In the genomic region with DNA sequence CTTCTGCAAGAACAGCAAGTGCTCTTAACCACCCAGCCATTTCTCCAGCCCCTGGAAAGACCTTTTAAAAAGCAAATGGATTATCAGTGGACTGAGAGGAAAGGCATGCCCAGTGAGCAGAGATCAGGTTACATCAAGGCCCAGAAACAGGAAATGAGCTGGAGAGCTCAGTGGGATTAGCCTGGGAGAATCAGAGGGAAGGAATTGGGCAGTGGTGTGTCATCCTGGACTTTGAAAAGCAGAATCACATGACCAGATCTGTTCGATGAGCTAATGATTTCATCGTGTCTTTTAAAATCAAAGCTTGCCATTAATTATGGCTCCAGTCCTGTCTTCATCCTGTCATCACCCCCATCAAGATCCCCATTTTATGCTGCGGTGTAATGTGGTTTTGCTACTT, we compare ENCODE assay signal across 12 mouse cellular contexts.
DNase-seq lines count a peak whose midpoint lies in the region.
"Had no signal": no experiment of that assay in that cellular context is flagged by ENCODE, and none has a peak within 500 bp of the region (broad histone marks: within the 10 kb centered on the region; RNA-seq: fewer than 3 reads in every experiment).

No protein-coding gene starts in this region.

- H3K9me3 ChIP-seq in heart, embryonic 10.5 days = no peaks in the 10 kb centered on the region
- H3K9me3 ChIP-seq in limb, embryonic 10.5 days (replicated peaks) = no peaks in the 10 kb centered on the region

- no peaks in the 10 kb centered on the region for H3K36me3 ChIP-seq in heart, embryonic 10.5 days
- no peaks in the 10 kb centered on the region for H3K36me3 ChIP-seq in limb, embryonic 10.5 days

- H3K27me3 ChIP-seq in heart, embryonic 10.5 days (ENCODE audit: insufficient read depth, poor library complexity, severe bottlenecking) = no peaks in the 10 kb centered on the region
- no peaks in the 10 kb centered on the region for H3K27me3 ChIP-seq in limb, embryonic 10.5 days (ENCODE audit: low read depth, poor library complexity, severe bottlenecking)

- peaks cover 28% of the 10 kb centered on the region for H3K4me1 ChIP-seq in heart, embryonic 10.5 days
- peaks cover 12% of the 10 kb centered on the region; the same call in 1 of the 2 replicates for H3K4me1 ChIP-seq in brown adipose tissue, adult 24 weeks (ENCODE audit: control insufficient read depth, insufficient read depth, insufficient read length, low read length)
- peaks cover 31% of the 10 kb centered on the region for H3K4me1 ChIP-seq in limb, embryonic 10.5 days

- DNase-seq in heart, embryonic 10.5 days (ENCODE audit: low spot score) = no peak
- DNase-seq in heart, adult 8-10 months (ENCODE audit: low spot score) = no peak
- peak; percentile 86 for DNase-seq in 3T3-L1 (ENCODE audit: low read depth, low spot score)
- no peak for DNase-seq in limb, embryonic 10.5 days (ENCODE audit: low spot score)
- no peak for DNase-seq in frontal cortex, postnatal 25 days (ENCODE audit: low spot score in 2 of 2)
- DNase-seq in ovary, adult 18-20 months (ENCODE audit: low spot score) = no peak
- no peak for DNase-seq in layer of hippocampus, adult 9-10 months (ENCODE audit: low spot score)
- DNase-seq: cerebellum, adult 9-10 months; forebrain, postnatal 0 days; kidney, postnatal 4 days had no signal

- H3K4me3 ChIP-seq in heart, embryonic 10.5 days = no peak overlapping the region
- H3K4me3 ChIP-seq in brown adipose tissue, adult 24 weeks (ENCODE audit: insufficient read depth, low read depth, low read length) = no peak overlapping the region
- no peak overlapping the region for H3K4me3 ChIP-seq in limb, embryonic 10.5 days

- peak overlapping the region; percentile 80 for H3K27ac ChIP-seq in heart, embryonic 10.5 days
- peak overlapping the region; percentile 97 for H3K27ac ChIP-seq in brown adipose tissue, adult 24 weeks (replicated peaks; ENCODE audit: low read depth, low read length)
- H3K27ac ChIP-seq in limb, embryonic 10.5 days = 0 out of 2 replicates have a peak overlapping the region, but pooled peaks have one; percentile 4
- H3K27ac ChIP-seq: liver, embryonic 14.5 days had no signal

- WGBS in heart, embryonic 10.5 days = 43% methylated on average over 3 of the region's 3 CpGs
- WGBS in limb, embryonic 10.5 days = 49% methylated on average over 3 of the region's 3 CpGs

Comparison
In these comparisons a context has a peak if more than half of its experiments do, and no peak if none do; other contexts are left out.
1. H3K27ac ChIP-seq: peak in every context shown above with its lines; median percentile 97 in brown adipose tissue, adult 24 weeks; 80 in heart, embryonic 10.5 days; 4 in limb, embryonic 10.5 days.